Mouse (Mus musculus): Measurements from ENCODE around the gene Wnk4. TPM values are rescaled to one million over a fixed set of nuclear protein-coding genes. Genes with fewer than 3 reads are reported as not detected.

Gene Wnk4
- 1.4 and 19.8 TPM in 2 replicates for polyA plus RNA-seq (2012; rRNA removed; ENCODE audit: low replicate concordance)

DNA sequence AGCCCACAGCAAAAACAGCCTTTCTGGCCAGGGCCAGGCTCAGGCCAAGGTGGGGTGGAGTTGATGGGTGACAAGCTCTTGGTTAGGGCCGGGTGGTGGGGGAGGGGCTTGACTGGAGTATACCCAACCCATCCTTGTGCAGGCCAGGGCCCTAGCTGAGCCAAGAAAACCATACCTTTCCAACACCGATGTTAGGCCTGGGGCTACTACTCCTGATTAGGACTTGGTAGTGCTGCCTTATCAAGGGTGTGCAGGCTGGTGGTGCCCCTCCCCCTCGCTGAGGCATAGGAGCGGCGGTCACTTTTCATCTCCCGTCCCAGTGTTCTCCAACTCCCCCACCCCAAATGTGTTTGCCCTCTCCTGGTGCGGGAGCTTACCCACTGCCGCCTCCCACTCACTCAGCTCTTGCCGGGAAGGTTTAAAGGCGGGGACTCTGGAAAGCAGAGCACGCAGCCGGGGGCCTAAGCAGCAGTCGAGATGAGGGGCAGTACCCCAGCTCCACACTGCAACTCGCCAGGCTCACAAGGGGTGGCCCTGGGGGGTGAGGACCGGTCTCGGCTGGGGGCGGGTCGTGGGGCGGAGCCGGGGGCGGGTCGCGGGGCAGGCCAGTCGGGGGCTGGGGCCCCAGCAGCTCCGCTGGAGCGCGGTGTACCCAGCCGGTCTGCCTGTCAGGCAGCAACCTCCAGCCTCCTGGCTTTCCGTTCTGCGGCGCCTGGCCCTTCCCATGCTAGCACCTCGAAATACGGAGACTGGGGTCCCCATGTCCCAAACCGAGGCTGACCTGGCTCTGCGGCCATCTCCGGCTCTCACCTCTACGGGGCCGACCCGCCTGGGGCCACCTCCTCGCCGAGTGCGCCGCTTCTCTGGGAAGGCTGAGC is at the start of gene Wnk4:
Gene Wnk4 (plus strand): TSS at position 620 of the 878 bp plus-strand sequence.

DNA sequence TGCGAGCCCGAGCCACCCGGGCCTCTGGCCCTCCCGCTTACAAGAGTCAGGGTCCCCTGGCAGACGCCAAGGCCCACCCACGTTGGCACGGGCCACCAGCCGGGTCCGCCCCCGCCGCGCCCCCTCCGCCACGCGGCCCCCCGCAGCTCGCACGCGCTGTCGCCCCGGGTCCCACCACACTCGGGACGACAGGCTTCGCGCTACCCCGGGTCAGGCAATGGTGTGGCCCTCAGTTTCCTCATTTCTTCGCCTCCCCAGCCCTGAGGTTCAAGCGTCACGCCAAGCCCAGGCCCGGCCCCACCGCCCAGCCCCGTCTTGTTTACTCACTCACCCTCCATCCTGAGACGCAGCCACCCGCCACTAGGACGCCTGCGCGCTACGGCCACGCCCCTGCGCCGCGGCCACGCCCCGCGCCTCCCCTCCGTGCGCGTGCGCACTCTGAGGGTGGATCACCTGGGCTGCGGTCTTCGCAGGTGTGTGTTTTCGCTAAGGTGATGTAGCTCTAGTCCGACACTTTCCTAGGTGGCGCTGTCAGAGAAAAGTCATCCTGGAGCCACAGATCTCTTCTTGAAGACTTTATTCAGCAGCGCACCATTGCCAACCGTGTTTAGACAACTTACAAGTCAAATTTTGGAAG is 34.2 kb upstream of the Wnk4 start, which contains the start of gene Ezh1:
Gene Ezh1 (minus strand): TSS at position 399 of the 637 bp plus-strand sequence.

DNA sequence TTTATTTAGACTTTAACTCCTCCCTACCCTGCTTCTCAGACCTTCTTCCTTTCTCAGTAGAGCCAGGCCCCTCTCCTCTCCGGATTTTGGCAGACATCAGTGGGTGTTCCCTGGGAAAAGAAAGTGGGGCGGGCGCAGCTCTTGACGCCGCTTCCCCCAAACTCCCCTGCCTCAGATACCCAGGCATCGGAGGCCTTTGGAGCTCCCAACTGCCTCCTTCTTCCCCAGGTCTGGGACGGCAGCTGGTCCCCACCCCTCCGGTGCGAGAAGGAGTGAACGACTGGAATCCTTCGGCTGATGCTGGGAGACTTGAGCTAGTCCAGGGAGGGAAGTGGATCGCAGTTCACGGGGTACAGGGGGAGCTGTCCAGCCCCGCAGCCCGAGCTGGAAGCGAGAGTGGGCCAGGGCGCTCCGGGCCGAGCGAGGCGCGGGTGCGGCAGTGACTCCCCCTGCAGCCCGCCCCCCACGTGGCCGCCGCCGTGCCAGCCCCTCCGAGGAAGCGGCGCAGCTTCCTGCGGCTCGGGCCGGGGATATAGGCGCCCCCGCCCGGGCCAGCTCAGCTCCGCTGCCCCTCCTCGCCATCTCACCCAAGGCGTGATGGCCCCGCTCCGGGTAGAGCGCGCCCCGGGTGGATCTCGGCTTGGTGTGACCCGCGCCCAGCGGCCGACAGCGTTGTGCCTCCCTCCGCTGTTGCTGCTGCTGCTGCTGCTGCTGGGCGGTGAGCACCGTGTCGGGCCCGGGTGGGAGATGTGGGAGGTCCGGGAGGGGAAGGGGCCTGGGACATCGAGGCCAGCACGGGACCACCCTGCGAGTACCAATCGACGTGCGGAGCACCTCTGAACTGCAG is 14.3 kb upstream of the Wnk4 start, which contains the start of gene Ramp2:
Gene Ramp2 (plus strand): TSS at position 174 of the 847 bp plus-strand sequence.

DNA sequence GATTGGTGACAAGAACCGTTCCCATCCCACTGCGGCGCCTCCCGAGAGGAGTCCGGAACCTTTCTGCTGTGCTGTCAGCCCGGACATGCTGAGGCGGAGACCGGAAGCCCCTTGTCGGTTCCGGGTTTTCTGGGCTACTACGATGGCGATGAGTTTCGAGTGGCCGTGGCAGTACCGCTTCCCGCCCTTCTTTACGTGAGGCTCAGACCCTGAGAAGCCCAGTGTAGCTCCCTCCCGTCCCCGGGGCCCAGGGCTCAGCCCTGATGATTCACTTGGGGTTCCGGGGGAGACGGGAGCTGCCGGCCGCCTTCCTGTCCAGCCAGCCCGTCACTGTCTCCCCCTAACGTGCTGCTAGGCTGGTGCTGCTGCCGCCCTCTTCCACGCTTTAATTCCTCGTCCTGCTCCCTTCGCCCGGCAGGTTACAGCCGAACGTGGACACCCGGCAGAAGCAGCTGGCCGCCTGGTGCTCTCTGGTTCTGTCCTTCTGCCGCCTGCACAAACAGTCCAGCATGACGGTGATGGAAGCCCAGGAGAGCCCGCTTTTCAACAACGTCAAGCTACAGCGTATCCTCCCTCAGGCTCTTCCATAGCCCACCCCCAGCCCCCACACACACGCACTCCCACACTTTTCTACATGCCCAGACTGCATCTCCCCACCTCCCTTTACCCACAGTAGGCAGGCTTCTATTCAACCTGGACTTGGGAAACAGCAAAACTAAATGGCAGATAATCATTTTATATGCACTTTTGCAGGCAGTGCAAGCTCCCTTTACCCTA is 6.6 kb upstream of the Wnk4 start, which contains the start of gene Vps25:
Gene Vps25 (plus strand): TSS at position 95 of the 777 bp plus-strand sequence.

DNA sequence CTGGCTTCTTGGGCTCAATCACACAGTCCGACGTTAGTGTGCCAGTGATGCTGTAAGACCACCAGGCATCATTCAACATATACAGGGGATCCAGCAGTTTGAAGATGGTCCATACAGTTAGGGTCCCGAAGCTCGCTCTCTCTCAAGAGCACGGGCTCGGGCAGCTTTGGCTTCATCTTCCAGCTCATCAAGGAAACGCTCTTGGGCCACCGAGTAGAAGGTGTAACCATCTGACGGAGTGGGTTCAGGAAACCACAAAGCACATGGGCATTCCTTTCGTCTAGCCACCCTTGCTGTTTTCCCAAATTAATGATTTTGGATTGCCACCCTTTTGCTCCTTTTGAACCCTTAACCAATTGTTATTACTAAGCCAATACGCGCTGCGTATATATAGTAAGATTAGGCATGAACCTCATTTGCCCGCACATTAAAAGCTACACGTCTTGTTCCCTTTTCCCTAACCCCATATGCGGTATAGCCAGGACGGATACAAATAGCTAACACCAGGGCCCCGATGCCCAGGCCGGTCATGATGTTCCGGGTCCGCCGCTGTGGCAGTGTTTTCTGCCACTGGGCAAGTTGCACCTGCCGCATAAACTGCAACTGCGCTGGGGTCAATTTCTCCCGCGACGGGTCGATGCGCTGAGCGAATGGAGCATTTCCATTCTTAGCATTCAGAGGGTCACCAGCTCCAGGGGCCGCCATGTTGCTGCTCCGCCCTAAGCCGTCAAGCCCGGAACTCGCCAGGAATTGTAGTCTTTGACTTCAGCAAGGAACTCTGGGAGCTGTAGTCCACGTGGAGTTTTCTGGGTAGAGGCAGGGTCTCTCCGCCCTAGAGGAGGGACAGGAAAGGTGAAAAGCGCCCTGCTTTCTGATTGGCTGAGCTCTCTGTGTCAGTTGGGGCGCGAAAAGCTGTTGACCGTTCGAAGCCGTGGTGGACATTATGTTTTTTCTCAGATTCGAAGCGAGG is 18.1 kb downstream of the Wnk4 start, which contains the start of the genes Cntd1 and Coa3:
Gene Cntd1 (plus strand): TSS at position 790 of the 970 bp plus-strand sequence.
Gene Coa3 (minus strand): TSS at position 892 of the 970 bp plus-strand sequence.

DNA sequence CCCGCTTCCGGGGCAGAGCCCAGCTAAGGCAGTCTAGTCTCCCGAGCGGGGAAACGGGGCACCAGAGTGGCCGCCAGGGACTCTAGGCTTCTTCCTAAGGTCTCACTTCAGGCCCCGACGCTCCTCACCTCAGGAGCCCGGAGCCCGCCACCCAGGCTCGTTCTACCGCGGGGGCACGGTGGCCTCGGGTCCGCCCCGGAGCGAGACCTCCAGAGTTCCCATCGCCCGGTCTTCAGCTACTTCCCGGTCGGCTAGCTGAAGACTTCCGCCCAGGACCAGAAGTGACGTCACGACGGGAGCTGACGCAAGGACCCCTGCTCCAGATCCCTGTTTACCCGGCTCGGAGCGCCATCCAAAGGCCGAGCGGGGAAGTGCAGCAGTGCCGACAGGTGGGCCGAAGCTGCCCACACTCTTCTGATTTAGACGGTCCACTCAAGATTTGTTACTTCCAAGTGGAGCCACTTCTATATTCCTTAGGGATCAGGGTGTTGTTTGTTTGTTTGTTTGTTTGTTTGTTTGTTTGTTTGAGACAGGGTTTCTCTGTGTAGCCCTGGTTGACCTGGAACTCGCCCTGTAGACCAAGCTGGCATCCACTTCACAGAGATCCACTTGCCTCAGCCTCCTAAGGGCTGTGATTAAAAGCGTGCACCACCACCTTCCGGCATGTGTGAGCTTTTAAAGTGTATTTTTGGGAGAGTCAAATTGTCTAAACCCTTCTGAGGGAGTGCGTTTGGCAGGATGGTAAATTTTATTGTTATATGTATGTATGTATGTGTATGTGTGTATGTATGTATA is 41.8 kb downstream of the Wnk4 start, which contains the start of gene Becn1:
Gene Becn1 (minus strand): TSS at position 283 of the 795 bp plus-strand sequence.

DNA sequence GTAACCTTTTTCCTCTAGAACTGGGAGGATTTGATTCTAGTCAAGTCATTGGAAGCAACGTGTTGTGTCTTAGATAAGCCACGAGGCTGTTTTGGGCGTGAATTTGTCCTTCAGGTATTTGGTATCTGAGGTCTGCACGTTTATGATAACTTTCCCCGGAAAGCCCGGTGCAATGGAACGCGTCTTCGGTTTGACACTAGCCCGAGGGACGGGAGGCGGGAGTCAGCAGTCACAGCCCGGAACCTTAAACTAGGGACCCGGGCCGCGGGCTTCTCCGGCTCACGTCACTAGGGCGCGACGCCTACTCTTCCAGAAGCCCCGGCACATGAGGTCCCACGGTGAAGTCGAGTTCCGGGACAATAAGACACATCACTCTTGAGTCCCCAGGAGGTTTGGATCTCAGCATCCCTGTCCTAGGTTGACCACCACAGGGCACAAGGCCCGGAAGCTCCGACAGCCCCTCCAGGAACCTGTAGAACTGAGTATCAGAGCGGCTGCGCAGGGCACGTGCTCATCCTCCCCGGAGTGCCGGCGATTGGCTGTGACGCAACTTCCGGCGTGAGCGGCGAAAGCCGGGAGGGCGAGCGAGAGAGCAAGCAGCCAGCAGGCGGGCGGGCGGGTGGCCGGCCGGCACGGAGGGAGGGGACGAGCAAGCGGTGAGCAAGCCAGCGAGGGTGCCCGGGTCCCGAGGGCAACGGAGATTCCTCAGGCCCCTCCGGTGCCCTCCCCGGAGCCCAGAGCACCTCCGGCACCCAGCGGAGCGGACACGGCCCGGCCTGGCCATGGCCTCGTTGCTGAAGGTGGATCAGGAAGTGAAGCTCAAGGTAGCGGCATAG is 55.5 kb downstream of the Wnk4 start, which contains the start of gene Psme3:
Gene Psme3 (plus strand): TSS at position 549 of the 836 bp plus-strand sequence.

DNA sequence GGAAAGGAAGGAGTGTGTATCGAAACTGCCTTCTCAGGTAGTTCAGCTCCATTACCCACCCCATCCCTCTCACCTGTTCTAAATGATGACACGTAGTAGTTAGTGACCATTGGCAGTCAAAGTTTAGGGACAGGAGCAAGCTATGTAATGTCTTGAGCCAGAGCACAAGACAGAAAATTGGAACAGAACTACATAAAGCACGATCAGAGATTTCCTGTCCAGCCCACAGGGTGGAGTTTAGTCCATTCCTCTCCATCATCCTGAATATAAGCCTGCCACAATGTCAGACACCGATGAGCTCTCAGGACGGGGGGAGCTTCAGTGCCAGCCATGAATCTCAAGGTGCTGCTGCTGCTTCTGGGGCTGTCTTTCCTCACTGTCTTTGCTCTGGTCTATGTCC is 64.4 kb downstream of the Wnk4 start, which contains the start of gene Aoc2:
Gene Aoc2 (plus strand): TSS at position 301 of the 400 bp plus-strand sequence.

Other genes with a start within 250 kb of the Wnk4 start
- gene Naglu, start 190.6 kb upstream of the Wnk4 start, polyA plus RNA-seq (2012; rRNA removed; ENCODE audit: low replicate concordance) = 48.5 and 52.4 TPM in 2 replicates
- gene Hsd17b1, start 182.2 kb upstream of the Wnk4 start, polyA plus RNA-seq (2012; rRNA removed; ENCODE audit: low replicate concordance) = 0.33 and 0.55 TPM in 2 replicates
- gene Coasy, start 178.0 kb upstream of the Wnk4 start, polyA plus RNA-seq (2012; rRNA removed; ENCODE audit: low replicate concordance) = 96.2 and 105 TPM in 2 replicates
- gene Mlx, start 173.3 kb upstream of the Wnk4 start, polyA plus RNA-seq (2012; rRNA removed; ENCODE audit: low replicate concordance) = 59.2 and 60.4 TPM in 2 replicates
- 0.95 and 3.9 TPM in 2 replicates for gene Psmc3ip, start 165.1 kb upstream of the Wnk4 start, polyA plus RNA-seq (2012; rRNA removed; ENCODE audit: low replicate concordance)
- gene Retreg3, start 140.7 kb upstream of the Wnk4 start, polyA plus RNA-seq (2012; rRNA removed; ENCODE audit: low replicate concordance) = 76.7 and 88.6 TPM in 2 replicates
- 13.8 and 32.5 TPM in 2 replicates for gene Tubg1, start 140.6 kb upstream of the Wnk4 start, polyA plus RNA-seq (2012; rRNA removed; ENCODE audit: low replicate concordance)
- 1.4 and 5.3 TPM in 2 replicates for gene Tubg2, start 104.7 kb upstream of the Wnk4 start, polyA plus RNA-seq (2012; rRNA removed; ENCODE audit: low replicate concordance)
- gene Cntnap1, start 90.0 kb upstream of the Wnk4 start, polyA plus RNA-seq (2012; rRNA removed; ENCODE audit: low replicate concordance) = 8.3 and 16.6 TPM in 2 replicates
- 30.1 and 55.2 TPM in 2 replicates for gene Plekhh3, start 89.2 kb upstream of the Wnk4 start, polyA plus RNA-seq (2012; rRNA removed; ENCODE audit: low replicate concordance)
- 0.60 and 0.93 TPM in 2 replicates for gene Ccr10, start 85.1 kb upstream of the Wnk4 start, polyA plus RNA-seq (2012; rRNA removed; ENCODE audit: low replicate concordance)
- 44.1 and 55.6 TPM in 2 replicates for gene Ezh1, start 34.1 kb upstream of the Wnk4 start, polyA plus RNA-seq (2012; rRNA removed; ENCODE audit: low replicate concordance)
- 237 and 432 TPM in 2 replicates for gene Ramp2, start 14.5 kb upstream of the Wnk4 start, polyA plus RNA-seq (2012; rRNA removed; ENCODE audit: low replicate concordance)
- 110 and 112 TPM in 2 replicates for gene Vps25, start 6.9 kb upstream of the Wnk4 start, polyA plus RNA-seq (2012; rRNA removed; ENCODE audit: low replicate concordance)
- 0.07 and 0.19 TPM in 2 replicates for gene Cntd1, start 18.4 kb downstream of the Wnk4 start, polyA plus RNA-seq (2012; rRNA removed; ENCODE audit: low replicate concordance)
- 161 and 167 TPM in 2 replicates for gene Coa3, start 18.5 kb downstream of the Wnk4 start, polyA plus RNA-seq (2012; rRNA removed; ENCODE audit: low replicate concordance)
- gene Becn1, start 41.7 kb downstream of the Wnk4 start, polyA plus RNA-seq (2012; rRNA removed; ENCODE audit: low replicate concordance) = 87.7 and 120 TPM in 2 replicates
- 61.9 and 67.1 TPM in 2 replicates for gene Psme3, start 55.6 kb downstream of the Wnk4 start, polyA plus RNA-seq (2012; rRNA removed; ENCODE audit: low replicate concordance)
- 3.9 and 7.4 TPM in 2 replicates for gene Aoc2, start 64.5 kb downstream of the Wnk4 start, polyA plus RNA-seq (2012; rRNA removed; ENCODE audit: low replicate concordance)
- gene Aoc3, start 70.0 kb downstream of the Wnk4 start, polyA plus RNA-seq (2012; rRNA removed; ENCODE audit: low replicate concordance) = 254 and 817 TPM in 2 replicates
- gene G6pc, start 107.0 kb downstream of the Wnk4 start, polyA plus RNA-seq (2012; rRNA removed; ENCODE audit: low replicate concordance) = 0.08 and 0.09 TPM in 2 replicates
- gene Aarsd1, start 157.0 kb downstream of the Wnk4 start, polyA plus RNA-seq (2012; rRNA removed; ENCODE audit: low replicate concordance) = 29.0 and 32.6 TPM in 2 replicates
- 0.48 and 0.52 TPM in 2 replicates for gene Gm27029, start 164.2 kb downstream of the Wnk4 start, polyA plus RNA-seq (2012; rRNA removed; ENCODE audit: low replicate concordance)
- gene Rundc1, start 164.5 kb downstream of the Wnk4 start, polyA plus RNA-seq (2012; rRNA removed; ENCODE audit: low replicate concordance) = 15.6 and 20.5 TPM in 2 replicates
- gene Ptges3l, start 164.8 kb downstream of the Wnk4 start, polyA plus RNA-seq (2012; rRNA removed; ENCODE audit: low replicate concordance) = 9.3 and 9.4 TPM in 2 replicates
- 318 and 472 TPM in 2 replicates for gene Rpl27, start 181.7 kb downstream of the Wnk4 start, polyA plus RNA-seq (2012; rRNA removed; ENCODE audit: low replicate concordance)
- gene Ifi35, start 187.8 kb downstream of the Wnk4 start, polyA plus RNA-seq (2012; rRNA removed; ENCODE audit: low replicate concordance) = 66.3 and 93.8 TPM in 2 replicates
- 16.1 and 16.8 TPM in 2 replicates for gene Rnd2, start 204.4 kb downstream of the Wnk4 start, polyA plus RNA-seq (2012; rRNA removed; ENCODE audit: low replicate concordance)
- gene Vat1, start 205.7 kb downstream of the Wnk4 start, polyA plus RNA-seq (2012; rRNA removed; ENCODE audit: low replicate concordance) = 140 and 206 TPM in 2 replicates